Mouse (Mus musculus): ENCODE measurements around the gene Cfap206. TPM values are rescaled to one million over a fixed set of nuclear protein-coding genes. Genes with fewer than 3 reads are reported as not detected.
"Not testable (repeated sequence)": the region's sequence is repeated elsewhere in the genome, so short reads cannot be mapped to it uniquely, and the experiment has no call there.

Gene Cfap206
- polyA plus RNA-seq (2012; rRNA removed) = 5.7 and 7.1 TPM in 2 replicates

DNA sequence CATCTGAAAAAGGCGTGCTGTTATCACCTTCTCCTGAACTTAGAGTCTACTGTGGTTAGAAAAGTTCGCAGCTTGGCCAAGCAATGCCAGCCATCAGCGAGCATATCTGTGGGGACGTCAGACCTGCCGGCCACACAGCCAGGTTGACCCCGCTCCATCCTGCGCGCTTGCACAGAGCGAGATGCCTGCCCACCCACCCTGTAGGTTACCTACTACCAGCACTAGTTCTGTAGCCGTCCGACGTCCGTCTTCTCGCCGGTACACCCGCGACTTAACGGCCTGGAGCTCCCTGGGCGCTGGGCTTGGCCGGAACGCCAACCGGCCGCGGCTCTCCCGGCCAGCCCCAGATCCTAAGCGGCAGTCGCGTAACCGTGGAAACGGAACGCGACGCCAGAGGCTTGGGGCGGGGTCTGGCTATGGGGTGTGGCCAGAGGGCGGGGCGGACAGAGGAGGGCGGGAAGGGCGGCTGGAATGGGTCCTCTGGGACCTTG lies at the start of gene Cfap206:
TSS of gene Cfap206 (minus strand) at position 356 of the 491 bp plus-strand sequence.
- WGBS = under 1% methylated on average over 38 of the region's 38 CpGs
- TF ChIP-seq CTCF (IDR thresholded peaks at IDR 0.05; ENCODE audit: insufficient read depth, low read length) (no peak), POLR2A (IDR thresholded peaks at IDR 0.05; ENCODE audit: borderline replicate concordance, extremely low read depth, low read depth, low read length) (no peak)
- peaks cover 3% of the 10 kb centered on the region; the same call in 1 of the 2 replicates for H3K4me1 ChIP-seq (ENCODE audit: control insufficient read depth, insufficient read depth, low read length)
- peak within 1 kb of the TSS; percentile 63 for H3K4me3 ChIP-seq (replicated peaks; ENCODE audit: extremely low read depth, low read depth, low read length)
- DNase-seq = peak; percentile 54

DNA sequence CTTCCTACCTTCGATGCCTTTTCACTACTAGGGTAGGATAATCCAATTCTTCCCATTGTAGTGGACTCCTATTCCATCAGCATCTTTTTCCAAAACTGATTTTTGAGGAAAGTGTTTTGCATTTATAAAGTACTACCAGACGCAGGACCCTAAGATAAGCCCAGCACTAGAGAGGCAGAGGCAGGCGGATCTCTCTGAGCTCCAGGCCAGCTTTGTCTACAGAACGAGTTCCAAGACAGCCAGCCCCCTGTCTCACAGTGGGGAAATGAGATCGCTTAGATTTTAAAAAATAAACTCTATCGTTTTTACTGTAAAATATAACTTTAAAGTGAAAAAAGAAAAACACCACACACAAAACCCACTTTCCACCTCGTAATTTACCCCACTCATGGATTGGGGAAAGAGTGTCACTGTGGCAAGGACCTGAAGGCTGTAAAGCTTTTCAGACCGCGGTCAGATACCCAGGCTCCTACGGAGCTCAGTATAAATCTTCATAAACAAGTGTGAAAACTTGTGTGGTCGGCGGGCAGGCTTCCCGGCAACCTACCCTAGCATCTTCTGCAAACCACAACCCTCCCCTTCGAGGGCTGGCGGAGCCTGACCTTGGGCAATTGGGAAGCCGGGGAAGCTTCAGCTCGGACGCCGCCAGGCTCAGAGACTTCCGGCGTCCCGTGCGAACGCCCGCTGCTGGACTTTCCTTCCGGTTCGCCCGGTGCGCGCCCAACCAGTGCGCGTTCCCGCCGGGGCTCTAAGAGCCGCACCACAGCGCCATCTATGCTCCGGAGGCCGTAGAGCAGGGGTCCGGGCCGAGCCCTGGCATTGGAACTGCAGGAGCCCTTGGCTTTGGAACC lies 47.9 kb upstream of the Cfap206 start, which contains the start of gene Smim8:
TSS of gene Smim8 (minus strand) at position 747 of the 851 bp plus-strand sequence.
- H3K4me3 ChIP-seq (replicated peaks; ENCODE audit: extremely low read depth, low read depth, low read length) = peak within 1 kb of the TSS; percentile 79
- TF ChIP-seq POLR2A (IDR thresholded peaks at IDR 0.05; ENCODE audit: borderline replicate concordance, extremely low read depth, low read depth, low read length) (peak; percentile 83; the same call in 1 of the 2 replicates), CTCF (IDR thresholded peaks at IDR 0.05; ENCODE audit: insufficient read depth, low read length) (peak; percentile 61)
- WGBS = 4% methylated on average over 40 of the region's 40 CpGs
- DNase-seq = peak; percentile 90
- no peaks in the 10 kb centered on the region for H3K4me1 ChIP-seq (ENCODE audit: control insufficient read depth, insufficient read depth, low read length)

GRCm38 (mm10) chr4:34771652-34772371 lies 41.8 kb upstream of the Cfap206 start:
- Histone ChIP-seq H3K4me3 (replicated peaks; ENCODE audit: extremely low read depth, low read depth, low read length) (no peak overlapping the region), H3K4me1 (ENCODE audit: control insufficient read depth, insufficient read depth, low read length) (no peaks in the 10 kb centered on the region)
- 35% methylated on average over 8 of the region's 8 CpGs for WGBS
- DNase-seq = no peak
- TF ChIP-seq CTCF (IDR thresholded peaks at IDR 0.05; ENCODE audit: insufficient read depth, low read length) = no peak
- TF ChIP-seq POLR2A (IDR thresholded peaks at IDR 0.05; ENCODE audit: borderline replicate concordance, extremely low read depth, low read depth, low read length) = no peak

DNA sequence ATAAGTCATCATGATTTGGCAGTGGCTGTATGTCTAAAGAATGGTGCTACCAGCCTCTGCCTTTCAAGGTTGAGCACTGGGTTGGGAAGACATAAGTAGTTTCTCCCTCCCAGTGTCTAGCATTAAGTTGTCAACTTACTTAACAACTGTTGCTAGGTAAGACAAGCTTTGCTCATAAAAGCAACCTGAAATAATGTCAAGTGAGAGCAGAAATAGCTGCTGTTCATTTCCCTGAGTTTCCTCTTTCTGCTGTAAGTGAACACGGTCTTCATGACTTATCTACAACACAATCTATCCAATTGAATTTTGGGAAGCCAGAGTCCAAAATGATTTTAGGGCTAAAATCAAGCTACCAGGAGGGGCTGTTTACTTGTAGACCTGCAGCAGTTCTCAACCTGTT lies 26.2 kb upstream of the Cfap206 start, which contains the start of gene Gm136:
TSS of gene Gm136 (minus strand) at position 101 of the 400 bp plus-strand sequence.
- WGBS = 76% methylated on average over 1 of the region's 1 CpGs
- DNase-seq = no peak
- H3K4me3 ChIP-seq (replicated peaks; ENCODE audit: extremely low read depth, low read depth, low read length) = no peak within 1 kb of the TSS
- H3K4me1 ChIP-seq (ENCODE audit: control insufficient read depth, insufficient read depth, low read length) = no peaks in the 10 kb centered on the region
- no peak for TF ChIP-seq POLR2A (IDR thresholded peaks at IDR 0.05; ENCODE audit: borderline replicate concordance, extremely low read depth, low read depth, low read length)
- TF ChIP-seq CTCF (IDR thresholded peaks at IDR 0.05; ENCODE audit: insufficient read depth, low read length) = no peak

DNA sequence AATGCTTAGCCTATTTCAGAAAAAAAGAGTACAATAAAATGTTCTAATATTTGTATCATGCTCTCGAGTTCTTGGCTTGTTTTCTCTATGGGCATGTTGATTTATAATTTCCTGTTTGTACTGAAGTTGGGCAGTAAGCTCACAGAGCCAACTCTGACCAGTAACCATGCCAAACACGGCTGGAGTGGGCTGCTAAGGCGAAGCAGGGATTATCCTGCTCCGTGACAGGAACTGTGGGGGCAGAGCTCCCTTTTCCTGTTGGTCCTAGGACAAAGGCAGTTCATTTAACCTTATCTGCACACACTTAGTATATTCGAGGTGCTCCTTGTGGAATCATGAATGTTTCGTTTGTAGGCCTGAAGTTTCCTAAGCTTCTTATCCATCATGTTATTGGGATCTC lies 19.2 kb upstream of the Cfap206 start:
- Histone ChIP-seq H3K4me1 (ENCODE audit: control insufficient read depth, insufficient read depth, low read length) (no peaks in the 10 kb centered on the region), H3K4me3 (replicated peaks; ENCODE audit: extremely low read depth, low read depth, low read length) (no peak overlapping the region)
- WGBS = 27% methylated on average over 6 of the region's 6 CpGs
- TF ChIP-seq CTCF (IDR thresholded peaks at IDR 0.05; ENCODE audit: insufficient read depth, low read length) (no peak), POLR2A (IDR thresholded peaks at IDR 0.05; ENCODE audit: borderline replicate concordance, extremely low read depth, low read depth, low read length) (no peak)
- DNase-seq = peak; percentile 10

DNA sequence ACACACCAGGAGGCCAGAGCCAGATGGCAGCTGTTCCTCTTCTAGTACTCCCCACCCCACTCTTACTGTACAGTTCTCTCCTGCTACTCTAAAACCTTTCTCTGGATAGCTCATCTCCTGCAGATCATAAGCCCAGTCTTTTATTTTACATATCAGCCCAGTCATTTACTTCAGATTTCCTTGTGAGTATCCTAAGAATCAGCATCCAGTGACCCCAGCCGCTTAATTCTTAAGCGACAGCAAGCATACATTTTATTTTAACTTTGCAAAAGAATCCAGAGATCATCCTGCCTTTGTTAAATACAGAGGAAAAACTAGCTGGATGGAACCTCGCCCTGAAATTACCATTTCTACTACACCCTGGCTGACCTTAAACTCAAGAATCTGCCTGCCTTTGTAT lies 4.5 kb upstream of the Cfap206 start:
- WGBS = 72% methylated on average over 3 of the region's 3 CpGs
- peaks cover 3% of the 10 kb centered on the region; the same call in 1 of the 2 replicates for H3K4me1 ChIP-seq (ENCODE audit: control insufficient read depth, insufficient read depth, low read length)
- TF ChIP-seq CTCF (IDR thresholded peaks at IDR 0.05; ENCODE audit: insufficient read depth, low read length) = no peak
- DNase-seq = no peak
- no peak overlapping the region for H3K4me3 ChIP-seq (replicated peaks; ENCODE audit: extremely low read depth, low read depth, low read length)

DNA sequence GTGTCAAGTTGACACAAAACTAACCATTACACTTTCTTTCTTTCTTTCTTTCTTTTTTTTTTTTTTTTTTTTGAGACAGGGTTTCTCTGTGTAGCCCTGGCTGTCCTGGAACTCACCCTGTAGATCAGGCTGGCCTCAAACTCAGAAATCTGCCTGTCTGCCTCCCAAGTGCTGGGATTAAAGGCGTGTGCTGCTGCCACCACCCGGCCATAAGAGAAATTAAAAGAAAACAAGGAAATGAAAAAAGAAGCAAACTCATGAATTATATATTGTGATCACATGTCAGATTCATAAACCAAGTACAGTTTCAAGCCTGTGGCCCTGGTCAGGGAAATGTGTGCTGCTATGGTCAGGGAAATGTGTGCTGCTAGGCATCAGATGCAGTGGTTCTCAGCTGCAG lies 3.4 kb upstream of the Cfap206 start:
- H3K4me1 ChIP-seq (ENCODE audit: control insufficient read depth, insufficient read depth, low read length); DNase-seq; H3K4me3 ChIP-seq (replicated peaks; ENCODE audit: extremely low read depth, low read depth, low read length): not testable (repeated sequence)
- TF ChIP-seq CTCF (IDR thresholded peaks at IDR 0.05; ENCODE audit: insufficient read depth, low read length) = 0 out of 2 replicates have a peak, but pooled peaks have one; percentile 21
- 28% methylated on average over 2 of the region's 2 CpGs for WGBS

GRCm38 (mm10) chr4:34725710-34726109 lies 4.3 kb downstream of the Cfap206 start:
- not testable (repeated sequence) for H3K4me3 ChIP-seq (replicated peaks; ENCODE audit: extremely low read depth, low read depth, low read length); H3K4me1 ChIP-seq (ENCODE audit: control insufficient read depth, insufficient read depth, low read length); DNase-seq
- 89% methylated on average over 3 of the region's 3 CpGs for WGBS

DNA sequence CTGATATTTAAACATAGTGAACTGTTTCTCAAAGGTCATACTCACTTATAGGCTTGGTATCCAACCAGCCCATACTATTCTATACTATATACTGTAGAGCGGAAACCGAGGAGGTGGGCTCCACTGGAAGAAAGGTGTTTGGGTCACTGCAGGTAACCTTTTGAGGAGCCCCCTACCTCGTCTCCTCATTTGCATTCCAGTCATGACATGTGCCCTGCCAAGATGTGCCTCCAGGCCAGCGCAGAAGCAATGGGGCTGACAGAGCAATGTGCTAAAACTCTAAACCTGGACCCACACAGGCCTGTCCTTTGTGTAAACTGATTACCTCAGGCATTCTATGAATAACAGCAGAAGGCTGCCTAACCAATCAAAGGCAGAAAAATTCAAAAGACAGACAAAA lies 5.7 kb downstream of the Cfap206 start:
- DNase-seq = no peak
- 70% methylated on average over 4 of the region's 4 CpGs for WGBS
- no peak for TF ChIP-seq CTCF (IDR thresholded peaks at IDR 0.05; ENCODE audit: insufficient read depth, low read length)
- TF ChIP-seq POLR2A (IDR thresholded peaks at IDR 0.05; ENCODE audit: borderline replicate concordance, extremely low read depth, low read depth, low read length) = no peak
- no peaks in the 10 kb centered on the region for H3K4me1 ChIP-seq (ENCODE audit: control insufficient read depth, insufficient read depth, low read length)
- no peak overlapping the region for H3K4me3 ChIP-seq (replicated peaks; ENCODE audit: extremely low read depth, low read depth, low read length)
